Mouse (Mus musculus): ENCODE results near the gene Tspan31.
"Not testable (repeated sequence)": the region's sequence is repeated elsewhere in the genome, so short reads cannot be mapped to it uniquely, and the experiment has no call there.

Tspan31 gene

DNA sequence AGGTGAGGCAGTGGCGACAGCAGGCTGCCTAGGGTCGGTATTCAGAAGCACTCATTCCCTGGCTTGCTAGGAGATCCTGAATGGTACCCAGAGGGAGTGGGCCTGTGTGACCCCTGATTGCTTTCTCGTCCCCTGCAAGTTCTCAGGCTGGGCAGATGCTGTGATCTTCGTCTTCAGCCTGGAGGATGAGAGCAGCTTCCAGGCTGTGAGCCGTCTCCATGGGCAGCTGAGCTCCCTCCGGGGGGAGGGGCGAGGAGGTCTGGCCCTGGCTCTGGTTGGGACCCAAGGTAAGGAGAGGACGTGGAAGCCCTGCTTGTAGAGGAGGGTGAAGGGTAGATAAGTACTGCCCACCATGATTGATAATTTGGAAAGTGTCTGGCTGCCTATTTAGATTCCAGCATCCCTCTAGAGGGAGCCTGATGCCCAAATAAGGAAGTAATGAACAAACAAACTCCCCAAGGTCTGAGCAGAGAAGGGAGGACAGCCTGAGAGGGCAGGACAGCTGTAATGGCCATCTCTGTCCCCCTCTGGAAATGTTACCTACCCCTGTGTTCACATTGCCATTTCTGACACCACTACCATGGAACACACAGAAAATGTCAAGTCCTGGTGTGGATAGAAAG lies 13.3 kb upstream of the Tspan31 start:
- no peak for DNase-seq

DNA sequence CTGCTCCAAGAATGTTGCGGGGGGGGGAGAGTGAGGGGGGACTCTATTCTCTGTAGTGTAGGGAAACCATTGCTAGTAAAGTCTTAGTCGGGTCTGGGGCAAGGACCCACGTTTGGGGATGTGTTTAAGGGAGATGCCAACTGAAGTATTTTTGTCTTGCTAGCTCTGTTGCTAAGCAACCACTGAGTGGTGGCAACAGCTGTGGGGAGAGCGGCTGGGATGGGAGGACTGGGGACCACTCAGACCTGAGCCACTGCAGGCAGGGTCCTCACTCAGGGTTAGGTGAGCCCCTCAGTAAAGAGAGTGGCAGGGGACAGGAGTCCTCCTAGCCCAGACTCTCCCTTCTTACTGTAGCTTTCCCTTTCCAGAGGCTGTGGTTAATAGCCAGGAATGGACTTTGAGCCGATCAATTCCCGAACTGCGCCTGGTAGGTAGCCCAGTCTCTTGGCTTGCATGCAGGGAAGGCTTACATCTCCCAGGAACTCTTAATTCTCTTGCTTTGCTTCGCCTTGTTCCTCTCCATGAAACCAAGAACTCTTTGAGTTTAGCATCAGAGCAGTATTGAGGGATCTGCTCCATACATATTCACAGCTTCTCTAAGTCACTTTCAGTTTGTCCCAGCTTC lies 12.0 kb upstream of the Tspan31 start:
- peak in 1 of 2 experiments; percentile 47 for DNase-seq

- DNase-seq: peak; percentile 59 to 67
These were observed 11.1 kb upstream of the Tspan31 start for GRCm38 (mm10) chr10:127080901-127081780.

GRCm38 (mm10) chr10:127079665-127080391 lies 9.8 kb upstream of the Tspan31 start:
- peak; percentile 79 to 80 for DNase-seq

- DNase-seq: peak; percentile 83 to 87
These were observed 8.9 kb upstream of the Tspan31 start for GRCm38 (mm10) chr10:127078677-127079575.

DNA sequence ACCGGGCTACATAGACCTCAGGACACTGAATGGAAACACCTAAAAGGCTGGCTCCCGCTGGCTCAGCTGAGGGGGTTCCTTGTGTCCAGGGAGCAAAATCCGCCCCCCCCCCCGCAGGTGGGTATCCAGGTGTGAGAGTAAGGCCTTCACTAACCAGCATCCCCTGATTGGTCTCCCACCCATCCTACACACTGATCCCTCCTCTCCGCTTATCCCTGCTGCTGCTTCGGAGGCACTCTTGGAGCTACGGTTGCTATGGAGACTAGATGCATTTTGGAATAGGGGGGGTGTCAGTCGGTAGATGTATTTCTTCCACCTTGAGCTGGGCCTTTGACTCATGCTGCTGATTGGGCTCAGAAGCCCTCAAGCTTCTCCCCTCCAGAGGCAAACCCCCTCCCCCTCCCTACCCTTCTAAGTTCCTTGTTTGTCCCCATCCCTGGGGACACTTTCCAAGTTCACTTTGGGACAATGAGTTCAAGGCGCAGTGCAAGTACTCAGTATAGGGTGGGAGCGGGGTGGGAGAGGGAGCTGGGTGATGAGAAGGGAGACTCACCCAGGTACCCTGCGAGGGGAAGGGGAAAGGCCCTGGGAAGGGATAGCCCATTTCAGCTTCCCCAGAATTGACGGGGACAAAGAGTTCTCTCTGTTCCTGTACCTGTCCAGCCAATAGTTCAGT lies 8.1 kb upstream of the Tspan31 start:
- DNase-seq: peak in 1 of 2 experiments; percentile 49

- DNase-seq: no peak
These were observed 7.5 kb upstream of the Tspan31 start for GRCm38 (mm10) chr10:127077515-127077914.

DNA sequence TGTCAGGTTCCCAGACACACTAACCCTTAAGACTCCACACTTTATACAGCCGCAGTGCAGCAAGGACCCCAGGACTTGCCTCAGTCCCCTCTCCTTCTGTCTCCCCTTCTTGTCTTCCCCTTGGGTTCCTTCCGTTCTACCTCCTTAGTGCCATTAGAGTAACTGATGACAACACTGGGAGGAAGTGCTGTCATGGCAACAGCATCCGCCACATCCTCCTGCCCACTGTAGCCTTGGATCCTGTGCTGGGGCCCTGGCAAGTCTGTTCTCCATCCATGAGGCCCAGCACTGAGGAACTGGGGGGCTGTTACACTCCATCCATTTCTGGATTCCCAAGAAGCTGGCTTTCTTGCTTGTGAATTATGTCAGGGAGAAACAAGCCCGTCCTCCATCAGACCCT lies 6.0 kb upstream of the Tspan31 start:
- no peak for DNase-seq

- DNase-seq: no peak
These were observed 5.6 kb upstream of the Tspan31 start for GRCm38 (mm10) chr10:127075651-127076050.

GRCm38 (mm10) chr10:127075080-127075479 lies 5.0 kb upstream of the Tspan31 start, which contains the start of gene Agap2:
Gene Agap2, plus strand, starts transcription at chr10:127075284.
- DNase-seq: no peak

DNA sequence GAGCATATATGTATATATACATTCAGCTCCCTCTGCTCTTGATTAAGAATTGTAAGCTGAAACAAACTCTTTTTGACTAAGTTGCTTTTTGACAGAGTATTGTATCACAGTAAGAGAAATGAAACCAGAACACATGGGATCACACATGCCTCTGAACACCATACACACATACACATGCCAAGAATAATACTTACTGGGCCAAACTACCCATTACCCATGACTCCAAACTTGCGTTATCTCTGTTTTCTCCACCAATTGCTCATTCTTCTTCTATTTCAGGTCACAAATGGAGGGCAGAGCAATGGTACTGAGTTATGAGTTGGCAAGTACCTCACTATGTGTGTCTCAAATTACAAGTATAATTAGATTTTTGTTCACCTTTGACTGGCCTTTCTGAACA lies 3.9 kb upstream of the Tspan31 start:
- DNase-seq: no peak

DNA sequence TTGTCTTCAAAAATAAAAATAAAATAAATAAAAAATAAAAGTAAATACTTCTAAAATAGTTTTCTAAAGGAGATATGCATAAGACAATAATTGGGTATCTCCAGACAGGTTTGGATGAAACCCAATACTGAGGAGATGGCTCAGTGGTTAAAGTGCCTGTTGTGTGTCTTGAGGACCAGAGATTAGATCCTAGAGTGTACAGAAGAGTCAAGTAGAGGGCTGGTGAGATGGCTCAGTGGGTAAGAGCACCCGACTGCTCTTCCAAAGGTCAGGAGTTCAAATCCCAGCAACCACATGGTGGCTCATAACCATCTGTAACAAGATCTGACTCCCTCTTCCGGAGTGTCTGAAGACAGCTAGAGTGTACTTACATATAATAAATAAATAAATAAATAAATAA lies 2.9 kb upstream of the Tspan31 start:
- DNase-seq: not testable (repeated sequence)

DNA sequence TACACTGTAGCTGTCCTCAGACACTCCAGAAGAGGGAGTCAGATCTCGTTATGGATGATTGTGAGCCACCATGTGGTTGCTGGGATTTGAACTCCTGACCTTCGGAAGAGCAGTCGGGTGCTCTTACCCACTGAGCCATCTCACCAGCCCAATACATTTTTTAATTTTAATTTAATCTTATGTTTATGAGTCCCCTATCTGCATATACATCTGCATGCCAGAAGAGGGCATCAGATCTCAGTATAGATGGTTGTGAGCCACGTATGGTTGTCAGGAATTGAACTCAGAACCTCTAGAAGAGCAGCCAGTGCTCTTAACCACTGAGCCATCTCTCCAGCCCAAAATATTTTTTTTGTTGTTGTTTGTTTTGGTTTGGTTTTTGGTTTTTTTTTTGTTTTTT lies 2.2 kb upstream of the Tspan31 start:
- DNase-seq: not testable (repeated sequence)

DNA sequence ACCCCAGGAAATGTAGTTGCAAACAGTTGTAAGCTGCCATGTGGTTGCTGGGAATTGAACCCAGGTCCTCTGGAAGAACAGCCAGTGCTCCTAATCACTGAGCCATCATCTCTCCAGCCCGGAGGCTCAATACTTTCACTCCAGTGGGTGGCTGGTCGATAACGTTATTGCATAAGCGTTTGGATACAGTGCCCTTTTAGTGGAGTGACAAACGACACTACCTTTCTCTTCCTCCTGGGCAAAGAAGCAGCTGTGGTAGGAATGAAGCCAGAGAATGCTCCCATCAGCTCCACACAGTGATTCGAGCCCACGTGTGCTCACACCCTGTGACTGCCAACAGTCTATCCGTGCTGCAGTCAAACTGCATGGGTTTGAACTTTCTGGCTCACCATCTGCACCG lies 1.1 kb upstream of the Tspan31 start:
- DNase-seq: no peak

DNA sequence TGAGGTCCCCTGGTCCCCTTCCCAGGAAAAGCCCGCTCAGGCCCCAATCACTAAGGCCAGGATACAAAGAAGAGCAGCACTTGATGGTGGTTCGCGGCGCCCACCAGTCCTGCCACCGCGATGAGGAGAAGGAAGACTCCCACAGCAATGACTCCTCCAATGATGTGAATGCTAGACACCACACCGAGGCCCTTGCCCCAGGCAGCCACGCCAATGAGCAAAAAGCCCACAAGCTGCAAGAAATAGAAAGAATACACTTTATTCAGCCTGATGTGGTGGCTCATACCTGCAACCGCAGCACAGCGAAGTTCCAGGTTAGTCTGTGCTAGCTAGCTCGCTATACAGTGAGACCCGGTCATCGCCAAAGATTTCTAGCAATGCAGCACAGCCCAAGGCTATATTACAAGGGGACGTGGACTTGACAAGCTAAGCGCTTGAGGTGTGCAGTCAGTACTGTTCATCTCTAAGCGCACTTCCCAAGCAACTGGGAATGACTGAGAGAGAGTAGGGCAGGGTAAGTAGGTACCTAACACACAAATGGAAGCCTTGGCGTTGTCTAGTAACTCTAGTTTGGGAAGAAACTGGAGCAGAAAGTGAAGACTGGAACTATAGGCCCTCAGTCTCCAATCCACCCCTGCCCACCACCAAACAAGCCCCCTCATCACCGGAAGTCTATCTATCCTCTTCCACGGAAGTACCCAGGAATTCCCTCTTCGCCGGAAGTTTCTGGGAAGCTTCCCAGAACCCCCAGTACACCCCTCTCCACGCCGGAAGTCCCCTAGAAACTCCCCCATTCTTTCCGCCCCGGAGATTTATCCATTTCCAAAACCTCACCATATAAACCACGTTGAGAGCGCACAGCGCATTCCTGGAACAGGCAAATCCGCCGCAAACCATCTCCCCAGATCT lies 529 bp downstream of the Tspan31 start:
- DNase-seq: peak; percentile 80 to 81

DNA sequence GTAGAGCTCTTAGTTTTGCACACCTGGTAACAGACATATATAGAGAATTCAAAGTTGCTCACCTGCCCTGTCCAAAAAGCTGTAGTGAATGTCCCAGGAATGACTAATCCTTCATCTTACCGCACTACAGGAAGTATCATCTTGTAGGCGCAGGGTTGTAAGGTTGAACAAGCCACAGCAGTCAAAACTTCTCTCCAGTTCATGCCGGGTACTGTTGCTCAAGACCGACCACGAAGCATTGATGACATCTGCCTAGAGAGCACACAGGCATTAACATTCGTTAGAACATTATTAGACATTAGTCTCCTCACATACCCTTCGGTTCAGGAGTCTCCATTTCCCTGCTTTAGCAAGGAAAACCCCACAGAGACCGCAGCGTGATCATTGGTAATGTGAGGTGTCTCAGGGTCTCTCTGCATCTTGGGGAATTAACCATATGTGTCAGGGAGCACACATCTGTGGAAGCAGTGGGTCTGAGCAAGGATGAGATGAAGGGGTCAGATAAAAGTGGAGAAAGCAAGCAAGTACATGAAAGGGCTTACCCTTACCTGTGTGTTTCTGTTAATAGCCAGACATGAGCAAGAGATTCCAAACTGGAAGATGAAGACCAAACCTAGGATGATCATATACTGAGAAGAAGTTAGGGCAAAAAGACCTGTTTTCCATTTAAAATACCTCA lies 1.6 kb downstream of the Tspan31 start:
- no peak for DNase-seq

DNA sequence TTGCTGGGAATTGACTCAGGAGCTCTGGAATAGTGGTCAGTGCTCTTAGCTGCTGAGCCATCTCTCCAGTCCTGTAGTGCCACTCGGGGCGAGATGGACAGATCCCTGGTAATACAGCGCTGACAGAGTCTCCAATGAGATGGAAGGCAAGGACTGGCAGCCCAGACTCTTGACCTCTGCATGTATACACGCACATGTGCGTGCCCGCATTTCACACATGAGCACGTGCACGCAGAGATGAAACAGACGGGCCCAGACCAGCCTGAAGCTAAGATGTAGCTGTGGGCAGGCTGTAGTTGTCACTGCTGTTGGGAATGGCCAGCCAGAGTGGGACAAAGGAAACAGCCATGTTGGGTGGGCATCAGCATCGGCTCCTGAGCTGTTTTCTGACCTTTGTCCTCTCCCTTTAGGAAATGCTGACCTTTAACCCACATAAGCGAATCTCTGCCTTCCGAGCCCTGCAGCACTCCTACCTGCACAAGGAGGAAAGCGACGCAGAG lies 3.5 kb downstream of the Tspan31 start:
- no peak for DNase-seq

GRCm38 (mm10) chr10:127065981-127066380 lies 4.1 kb downstream of the Tspan31 start:
- DNase-seq: no peak
